Mouse (Mus musculus): ENCODE results near the gene Stx5a.

- TF ChIP-seq EP300 (IDR thresholded peaks at IDR 0.05; ENCODE audit: insufficient read depth, low read depth, low read length) (no peak), CTCF (IDR thresholded peaks at IDR 0.05) (0 out of 2 replicates have a peak, but pooled peaks have one; percentile 13)
Observed at GRCm38 (mm10) chr19:8714653-8715481, 26.3 kb upstream of the Stx5a start.
